Mouse (Mus musculus): Measurements from ENCODE around the gene Zdhhc5. TPM values are rescaled to one million over a fixed set of nuclear protein-coding genes. Genes with fewer than 3 reads are reported as not detected.

Zdhhc5 gene
- total and polyA plus RNA-seq, 3 experiments: 25.4 to 45.5 (median 37.7) TPM

DNA sequence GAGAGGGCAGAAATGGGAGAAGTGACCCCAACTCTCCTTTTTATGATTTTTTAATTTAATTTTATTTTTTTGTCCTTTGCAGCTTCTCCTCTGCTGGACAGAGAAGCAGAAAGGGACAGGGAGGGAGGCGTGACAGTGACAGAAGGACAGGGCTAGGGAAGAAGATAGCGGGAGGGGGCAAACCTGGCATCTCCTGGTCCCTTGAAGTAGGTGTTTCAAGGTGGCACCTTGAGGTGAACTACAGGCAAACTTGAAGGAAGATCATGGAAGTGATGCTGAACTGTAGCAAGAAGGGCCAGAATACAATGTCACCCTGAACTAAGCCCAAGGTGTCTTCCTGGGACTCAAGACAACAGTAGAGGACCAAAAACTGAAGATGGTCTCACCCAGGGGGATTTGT lies 19.9 kb upstream of the Zdhhc5 start:
- Histone ChIP-seq H3K79me2 (replicated peaks; ENCODE audit: control insufficient read depth, extremely low read depth, insufficient read depth, poor library complexity, severe bottlenecking) (no peaks in the 10 kb centered on the region), H3K4me3 (replicated peaks in 1 of 3; ENCODE audit: low read depth in 2 of 3, low read length in 2 of 3, poor library complexity in 1 of 3) (peak overlapping the region in 1 of 3 experiments; percentile 59), H3K9me3 (replicated peaks; ENCODE audit: low read length) (no peaks in the 10 kb centered on the region), H3K4me1 (ENCODE audit: control insufficient read depth in 1 of 2, insufficient read depth in 2 of 2) (peaks cover 0 to 3% of the 10 kb centered on the region in 2 experiments; a peak in 1 of 4 replicates), H3K27ac (ENCODE audit: insufficient read depth, low read depth) (no peak overlapping the region), H3K9ac (ENCODE audit: insufficient read depth, low read depth) (no peak overlapping the region), H3K27me3 (replicated peaks) (peaks cover 20% of the 10 kb centered on the region), H3K36me3 (replicated peaks in 1 of 2; ENCODE audit: control insufficient read depth in 1 of 2, insufficient read depth in 1 of 2, low read length in 1 of 2) (no peaks in the 10 kb centered on the region), H3K4me2 (ENCODE audit: insufficient read depth, low read depth, poor library complexity, severe bottlenecking) (peak overlapping the region; percentile 85)
- no peak for DNase-seq (ENCODE audit: extremely low read depth)
- dilution Hi-C loops (cut with MboI; ENCODE audit: extremely low pct_ligation_motif_present, extremely low pct_unique_long_range_greater_than_20kb, low sequenced_read_pairs): no loop called here
- TF ChIP-seq MXI1 (IDR thresholded peaks at IDR 0.05; ENCODE audit: low read depth, low read length) (0 out of 2 replicates have a peak, but pooled peaks have one; percentile 25), IRF4 (IDR thresholded peaks at IDR 0.05; ENCODE audit: low read depth, low read length) (0 out of 2 replicates have a peak, but pooled peaks have one; percentile 1), EP300 (IDR thresholded peaks at IDR 0.05; ENCODE audit: low read length) (no peak)
- in situ Hi-C loops (cut with MboI; ENCODE audit: low pct_ligation_motif_present, low pct_unique_long_range_greater_than_20kb, low sequenced_read_pairs): no loop called here

DNA sequence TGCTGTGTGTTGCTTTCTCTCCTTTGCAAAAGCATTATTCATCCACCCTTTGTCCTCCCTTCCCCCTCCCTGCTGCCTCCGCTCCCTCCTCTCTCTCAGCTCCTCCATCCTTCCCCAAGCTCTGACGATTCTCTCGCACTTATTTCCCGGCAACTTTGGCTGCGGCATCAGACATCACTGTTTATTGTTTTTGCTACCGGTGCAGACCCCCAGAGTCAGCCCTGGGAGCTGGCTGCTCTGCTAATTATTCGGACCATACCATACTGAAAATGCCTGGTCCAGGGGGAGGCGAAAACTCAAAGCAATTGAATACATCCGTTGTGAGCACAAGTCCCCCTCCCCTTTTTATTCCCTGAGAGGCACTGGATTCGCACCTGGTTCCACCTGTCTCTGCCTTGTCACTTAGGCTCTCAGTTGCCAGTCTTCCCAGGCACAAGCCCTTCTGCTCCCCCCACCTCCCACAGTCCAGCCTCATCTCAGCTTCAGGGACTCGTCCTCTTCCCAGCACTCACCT lies 19.4 kb upstream of the Zdhhc5 start:
- H3K4me3 ChIP-seq (replicated peaks in 1 of 3; ENCODE audit: low read depth in 2 of 3, low read length in 2 of 3, poor library complexity in 1 of 3): peak overlapping the region in 2 of 3 experiments; percentile 59 to 73
- no peak overlapping the region for H3K27ac ChIP-seq (ENCODE audit: insufficient read depth, low read depth)

GRCm38 (mm10) chr2:84733579-84734300 lies 18.8 kb upstream of the Zdhhc5 start, which contains the start of gene Ypel4:
Ypel4 (plus strand) TSS chr2:84734058.
- no peaks in the 10 kb centered on the region for H3K9me3 ChIP-seq (replicated peaks; ENCODE audit: low read length)
- H3K27me3 ChIP-seq (replicated peaks): peaks cover 18% of the 10 kb centered on the region
- peak within 1 kb of the TSS; percentile 47 for H3K9ac ChIP-seq (ENCODE audit: insufficient read depth, low read depth)
- H3K36me3 ChIP-seq (replicated peaks in 1 of 2; ENCODE audit: control insufficient read depth in 1 of 2, insufficient read depth in 1 of 2, low read length in 1 of 2): no peaks in the 10 kb centered on the region
- no peak for DNase-seq (ENCODE audit: extremely low read depth)
- peak within 1 kb of the TSS; percentile 85 for H3K4me2 ChIP-seq (ENCODE audit: insufficient read depth, low read depth, poor library complexity, severe bottlenecking)
- in situ Hi-C loops (cut with MboI; ENCODE audit: low pct_ligation_motif_present, low pct_unique_long_range_greater_than_20kb, low sequenced_read_pairs): no loop called here
- H3K4me1 ChIP-seq (ENCODE audit: control insufficient read depth in 1 of 2, insufficient read depth in 2 of 2): peaks cover 0 to 3% of the 10 kb centered on the region in 2 experiments; a peak in 1 of 4 replicates
- TF ChIP-seq MAZ (IDR thresholded peaks at IDR 0.05; ENCODE audit: low read depth, low read length) (peak; percentile 76; the same call in 1 of the 2 replicates), MXI1 (IDR thresholded peaks at IDR 0.05; ENCODE audit: low read depth, low read length) (0 out of 2 replicates have a peak, but pooled peaks have one; percentile 36), ETS1 (conservative IDR thresholded peaks at IDR 0.05; ENCODE audit: low read depth, low read length) (peak; percentile 40; the same call in 1 of the 2 replicates), HCFC1 (IDR thresholded peaks at IDR 0.05; ENCODE audit: low read depth, low read length) (0 out of 2 replicates have a peak, but pooled peaks have one; percentile 7), EP300 (IDR thresholded peaks at IDR 0.05; ENCODE audit: low read length) (0 out of 2 replicates have a peak, but pooled peaks have one; percentile 20), ZNF384 (IDR thresholded peaks at IDR 0.05; ENCODE audit: low read depth, low read length) (no peak), SMC3 (IDR thresholded peaks at IDR 0.05; ENCODE audit: low read depth, low read length) (no peak)
- peak within 1 kb of the TSS in 2 of 3 experiments; percentile 59 to 73 for H3K4me3 ChIP-seq (replicated peaks in 1 of 3; ENCODE audit: low read depth in 2 of 3, low read length in 2 of 3, poor library complexity in 1 of 3)
- H3K79me2 ChIP-seq (replicated peaks; ENCODE audit: control insufficient read depth, extremely low read depth, insufficient read depth, poor library complexity, severe bottlenecking): no peaks in the 10 kb centered on the region
- dilution Hi-C loops (cut with MboI; ENCODE audit: extremely low pct_ligation_motif_present, extremely low pct_unique_long_range_greater_than_20kb, low sequenced_read_pairs): no loop called here
- no peak within 1 kb of the TSS for H3K27ac ChIP-seq (ENCODE audit: insufficient read depth, low read depth)

More for the DNA sequence above, 19.4 kb upstream of the Zdhhc5 start:
- TF ChIP-seq CHD1 (IDR thresholded peaks at IDR 0.05; ENCODE audit: low read depth, low read length) (peak; percentile 99), SIN3A (IDR thresholded peaks at IDR 0.05; ENCODE audit: low read length) (0 out of 2 replicates have a peak, but pooled peaks have one; percentile 34), CTCF (conservative IDR thresholded peaks at IDR 0.05 in 1 of 2, IDR thresholded peaks at IDR 0.05 in 1 of 2; ENCODE audit: low read depth in 2 of 2, low read length in 2 of 2) (no peak), IRF4 (IDR thresholded peaks at IDR 0.05; ENCODE audit: low read depth, low read length) (peak; percentile 33; the same call in 1 of the 2 replicates)
- Histone ChIP-seq H3K4me1 (ENCODE audit: control insufficient read depth in 1 of 2, insufficient read depth in 2 of 2) (peaks cover 0 to 3% of the 10 kb centered on the region in 2 experiments; a peak in 1 of 4 replicates), H3K9me3 (replicated peaks; ENCODE audit: low read length) (no peaks in the 10 kb centered on the region), H3K4me2 (ENCODE audit: insufficient read depth, low read depth, poor library complexity, severe bottlenecking) (peak overlapping the region; percentile 85), H3K36me3 (replicated peaks in 1 of 2; ENCODE audit: control insufficient read depth in 1 of 2, insufficient read depth in 1 of 2, low read length in 1 of 2) (no peaks in the 10 kb centered on the region), H3K79me2 (replicated peaks; ENCODE audit: control insufficient read depth, extremely low read depth, insufficient read depth, poor library complexity, severe bottlenecking) (no peaks in the 10 kb centered on the region), H3K9ac (ENCODE audit: insufficient read depth, low read depth) (peak overlapping the region; percentile 47), H3K27me3 (replicated peaks) (peaks cover 20% of the 10 kb centered on the region)
- in situ Hi-C loops (cut with MboI; ENCODE audit: low pct_ligation_motif_present, low pct_unique_long_range_greater_than_20kb, low sequenced_read_pairs): no loop called here
- dilution Hi-C loops (cut with MboI; ENCODE audit: extremely low pct_ligation_motif_present, extremely low pct_unique_long_range_greater_than_20kb, low sequenced_read_pairs): no loop called here
- DNase-seq (ENCODE audit: extremely low read depth): no peak

Data from CH12.LX (cell line).